19 mouse cellular contexts compared by ENCODE assay signal in the genomic region with DNA sequence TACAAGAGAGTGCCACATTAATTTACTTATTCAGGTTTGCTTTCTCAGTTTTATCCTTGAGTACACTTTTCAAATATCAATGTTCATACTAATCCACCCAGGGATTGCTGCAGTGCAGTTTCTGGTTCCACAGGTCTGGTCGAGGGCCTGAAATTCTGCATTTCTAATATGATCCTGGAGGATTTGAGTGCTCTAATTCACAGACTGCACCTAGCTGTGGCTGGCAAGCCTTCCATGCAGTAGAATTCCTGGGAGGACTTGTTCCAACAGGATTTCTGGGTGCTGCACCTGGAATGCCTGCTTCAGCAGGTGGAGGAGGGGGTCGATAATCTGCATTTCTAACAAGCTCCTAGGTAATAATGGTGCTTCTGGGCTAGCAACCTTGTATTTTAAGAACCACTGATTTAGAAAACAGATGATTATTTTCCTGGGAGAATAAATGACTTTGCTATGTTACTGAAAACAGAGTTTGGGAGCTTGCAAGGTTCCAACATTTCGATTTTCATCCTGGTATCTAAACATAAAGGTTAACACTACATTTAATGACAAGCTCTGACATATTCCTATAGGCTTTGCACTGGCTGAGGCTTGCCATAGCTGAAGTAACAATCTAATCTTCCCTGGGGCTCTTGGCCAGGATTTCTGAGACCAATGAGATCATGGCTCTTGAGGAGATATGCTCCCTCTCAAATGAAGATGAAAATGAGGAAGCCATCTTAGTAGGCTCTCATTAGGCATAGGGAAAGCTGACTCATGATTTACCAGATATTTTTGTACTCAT.
"Had no signal": no experiment of that assay in that cellular context is flagged by ENCODE, and none has a peak within 500 bp of the region (broad histone marks: within the 10 kb centered on the region; RNA-seq: fewer than 3 reads in every experiment).

No protein-coding gene starts in this region.

- DNase-seq: kidney, adult 11 months; kidney, adult 9 months; kidney, postnatal 10 days; liver, postnatal 0 days; lung, embryonic 14.5 days; retina, postnatal 1 day; right cerebral cortex, postnatal 25 days; thymus, postnatal 25 days had no signal

- H3K9ac ChIP-seq: limb, embryonic 15.5 days; liver, embryonic 14.5 days; liver, postnatal 0 days; lung, embryonic 14.5 days; midbrain, embryonic 13.5 days; neural tube, embryonic 13.5 days had no signal

- H3K9me3 ChIP-seq: limb, embryonic 15.5 days; midbrain, embryonic 10.5 days; midbrain, embryonic 13.5 days; neural tube, embryonic 13.5 days had no signal

- H3K4me2 ChIP-seq: limb, embryonic 15.5 days; liver, embryonic 11.5 days; lung, embryonic 14.5 days; midbrain, embryonic 13.5 days; neural tube, embryonic 13.5 days had no signal

- ATAC-seq: liver, postnatal 0 days; lung, postnatal 0 days; midbrain, embryonic 13.5 days; midbrain, embryonic 16.5 days had no signal

- H3K27ac ChIP-seq: limb, embryonic 15.5 days; liver, embryonic 14.5 days; macrophage; midbrain, embryonic 10.5 days; midbrain, embryonic 13.5 days; neural tube, embryonic 13.5 days had no signal

- H3K4me1 ChIP-seq: limb, embryonic 15.5 days; megakaryocyte, embryonic 14.5 days; midbrain, embryonic 10.5 days; midbrain, embryonic 13.5 days; neural tube, embryonic 13.5 days had no signal

- H3K4me3 ChIP-seq: limb, embryonic 15.5 days; megakaryocyte, embryonic 14.5 days; midbrain, embryonic 10.5 days; midbrain, embryonic 13.5 days; myocyte; neural tube, embryonic 13.5 days had no signal

- H3K27me3 ChIP-seq: limb, embryonic 15.5 days; megakaryocyte, embryonic 14.5 days; midbrain, embryonic 13.5 days; neural tube, embryonic 13.5 days had no signal

- H3K36me3 ChIP-seq: limb, embryonic 15.5 days; midbrain, embryonic 10.5 days; midbrain, embryonic 13.5 days; neural tube, embryonic 13.5 days had no signal
